Mouse (Mus musculus): ENCODE measurements around the gene Pgs1. TPM values are rescaled to one million over a fixed set of nuclear protein-coding genes. Genes with fewer than 3 reads are reported as not detected.

Gene Pgs1
- 47.1 and 47.4 TPM in 2 replicates for polyA plus RNA-seq (2016; fragmentation: Nextera tagmentation; extraction: Ambion mirVana)

- H3K27ac ChIP-seq: peak within 1 kb of the TSS; percentile 91
- H3K4me3 ChIP-seq: peak within 1 kb of the TSS; percentile 100
- DNase-seq (ENCODE audit: low spot score): peak; percentile 98
- WGBS: 7% methylated on average over 51 of the region's 51 CpGs
- no peaks in the 10 kb centered on the region for H3K36me3 ChIP-seq
- H3K4me1 ChIP-seq: peaks cover 28% of the 10 kb centered on the region
- H3K9me3 ChIP-seq (replicated peaks): no peaks in the 10 kb centered on the region
- H3K27me3 ChIP-seq (ENCODE audit: low read depth, poor library complexity, severe bottlenecking): no peaks in the 10 kb centered on the region
Observed at GRCm38 (mm10) chr11:117986126-117987031, at the start of gene Pgs1. TSS of gene Pgs1 (plus strand) at chr11:117986292.

- no peak for DNase-seq (ENCODE audit: low spot score)
- Histone ChIP-seq H3K9me3 (replicated peaks) (no peaks in the 10 kb centered on the region), H3K4me3 (no peak overlapping the region), H3K36me3 (no peaks in the 10 kb centered on the region), H3K27me3 (ENCODE audit: low read depth, poor library complexity, severe bottlenecking) (0 out of 2 replicates have a peak, but pooled peaks cover 18% of the 10 kb centered on the region), H3K27ac (peak overlapping the region; percentile 74; the same call in 1 of the 2 replicates), H3K4me1 (peaks cover 62% of the 10 kb centered on the region)
- WGBS: 50% methylated on average over 4 of the region's 4 CpGs
Observed at GRCm38 (mm10) chr11:117939004-117939730, 46.9 kb upstream of the Pgs1 start.

DNA sequence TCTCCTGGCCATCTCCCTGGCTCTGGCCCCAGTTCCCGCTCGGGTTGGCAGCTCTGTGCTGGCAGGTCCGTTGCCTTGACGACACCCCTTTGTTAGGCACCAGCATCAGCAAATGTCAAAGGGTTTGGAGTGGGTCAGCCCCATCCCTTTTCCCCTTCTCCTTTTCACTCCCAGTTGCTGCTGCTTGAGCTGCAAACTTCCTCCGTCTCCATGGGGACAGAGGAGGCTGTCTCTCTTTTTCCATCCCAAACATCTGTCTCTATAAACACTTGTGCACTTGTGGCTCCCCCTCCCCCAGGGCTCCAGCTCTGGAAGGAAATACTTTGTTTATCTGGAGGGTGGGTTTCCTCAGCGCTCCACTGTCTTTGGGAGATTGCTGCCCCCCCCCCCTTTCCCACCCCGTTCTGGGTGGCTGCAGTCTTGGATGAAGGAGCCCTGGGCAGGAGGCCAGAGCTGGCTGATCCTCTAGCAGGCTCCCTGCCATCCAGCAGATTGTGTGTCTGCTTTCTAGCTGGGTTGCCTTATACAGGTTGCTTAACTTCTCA lies 46.3 kb upstream of the Pgs1 start:
- Histone ChIP-seq H3K4me1 (peaks cover 55% of the 10 kb centered on the region), H3K4me3 (no peak overlapping the region)
- WGBS: 3% methylated on average over 7 of the region's 7 CpGs

DNA sequence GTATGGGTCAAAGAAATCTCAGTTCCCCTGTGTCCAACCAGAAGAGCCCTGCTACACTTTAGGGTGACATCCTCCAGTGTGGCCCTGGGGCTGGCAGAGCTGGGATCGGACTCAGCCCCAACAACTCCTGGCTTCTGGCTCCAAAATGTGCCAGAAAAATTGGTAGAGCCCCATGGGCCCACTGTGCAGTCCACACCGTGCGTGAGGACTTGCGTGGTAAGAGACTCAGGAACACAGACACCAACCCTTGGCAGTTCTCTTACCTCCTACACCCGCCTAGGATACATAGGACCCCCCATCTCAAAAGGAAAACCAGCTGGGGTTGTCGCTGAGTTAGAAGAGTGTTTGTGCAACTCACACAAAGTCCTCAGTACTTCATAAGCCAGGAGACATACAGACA lies 45.2 kb upstream of the Pgs1 start:
- Histone ChIP-seq H3K4me3 (no peak overlapping the region), H3K9me3 (replicated peaks) (no peaks in the 10 kb centered on the region), H3K4me1 (peaks cover 48% of the 10 kb centered on the region), H3K27ac (peak overlapping the region; percentile 74), H3K27me3 (ENCODE audit: low read depth, poor library complexity, severe bottlenecking) (0 out of 2 replicates have a peak, but pooled peaks cover 20% of the 10 kb centered on the region), H3K36me3 (no peaks in the 10 kb centered on the region)
- 89% methylated on average over 6 of the region's 6 CpGs for WGBS
- DNase-seq (ENCODE audit: low spot score): no peak

More for the DNA sequence above, 46.3 kb upstream of the Pgs1 start:
- Histone ChIP-seq H3K36me3 (no peaks in the 10 kb centered on the region), H3K27me3 (ENCODE audit: low read depth, poor library complexity, severe bottlenecking) (0 out of 2 replicates have a peak, but pooled peaks cover 18% of the 10 kb centered on the region), H3K27ac (peak overlapping the region; percentile 74), H3K9me3 (replicated peaks) (no peaks in the 10 kb centered on the region)
- peak; percentile 60 for DNase-seq (ENCODE audit: low spot score)

DNA sequence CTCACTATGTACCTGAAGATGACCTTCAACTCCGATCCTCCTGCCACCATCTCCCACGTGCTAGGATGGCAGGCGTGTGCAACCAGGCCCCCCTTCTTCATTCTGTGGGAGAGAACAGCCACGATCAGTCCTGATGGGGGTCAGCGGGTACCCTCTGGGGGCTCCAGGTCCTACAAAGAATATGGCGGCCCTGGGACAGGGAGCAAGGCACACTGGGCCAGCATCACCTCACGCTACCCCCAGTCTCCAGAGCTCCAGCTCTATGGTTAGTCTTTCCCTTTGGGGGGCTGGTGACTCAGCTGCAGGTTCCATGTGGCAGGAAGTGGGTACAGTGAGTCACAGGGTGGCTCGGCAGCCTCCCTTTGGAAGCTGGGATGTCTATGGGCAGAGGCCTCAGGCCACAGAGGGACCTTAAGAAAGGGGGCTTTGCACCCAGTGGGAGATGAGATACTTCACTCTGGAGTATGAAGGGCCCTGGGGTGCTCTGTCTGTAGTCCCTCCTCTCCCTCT lies 44.7 kb upstream of the Pgs1 start:
- H3K36me3 ChIP-seq: no peaks in the 10 kb centered on the region
- H3K4me1 ChIP-seq: peaks cover 45% of the 10 kb centered on the region
- H3K9me3 ChIP-seq (replicated peaks): no peaks in the 10 kb centered on the region
- DNase-seq (ENCODE audit: low spot score): no peak
- 0 out of 2 replicates have a peak, but pooled peaks cover 18% of the 10 kb centered on the region for H3K27me3 ChIP-seq (ENCODE audit: low read depth, poor library complexity, severe bottlenecking)
- H3K4me3 ChIP-seq: no peak overlapping the region
- 86% methylated on average over 8 of the region's 8 CpGs for WGBS
- peak overlapping the region; percentile 74; the same call in 1 of the 2 replicates for H3K27ac ChIP-seq

GRCm38 (mm10) chr11:117941848-117942247 lies 44.2 kb upstream of the Pgs1 start:
- Histone ChIP-seq H3K36me3 (no peaks in the 10 kb centered on the region), H3K4me1 (peaks cover 45% of the 10 kb centered on the region), H3K27ac (peak overlapping the region; percentile 74; the same call in 1 of the 2 replicates), H3K9me3 (replicated peaks) (no peaks in the 10 kb centered on the region), H3K4me3 (no peak overlapping the region), H3K27me3 (ENCODE audit: low read depth, poor library complexity, severe bottlenecking) (0 out of 2 replicates have a peak, but pooled peaks cover 13% of the 10 kb centered on the region)
- WGBS: 37% methylated on average over 4 of the region's 4 CpGs
- no peak for DNase-seq (ENCODE audit: low spot score)

- Histone ChIP-seq H3K4me3 (no peak overlapping the region), H3K36me3 (no peaks in the 10 kb centered on the region), H3K27me3 (ENCODE audit: low read depth, poor library complexity, severe bottlenecking) (peaks cover 31% of the 10 kb centered on the region), H3K27ac (peak overlapping the region; percentile 12; the same call in 1 of the 2 replicates), H3K9me3 (replicated peaks) (no peaks in the 10 kb centered on the region), H3K4me1 (peaks cover 35% of the 10 kb centered on the region)
- 82% methylated on average over 11 of the region's 11 CpGs for WGBS
- DNase-seq (ENCODE audit: low spot score): no peak
Observed at GRCm38 (mm10) chr11:117946195-117946979, 39.7 kb upstream of the Pgs1 start.

DNA sequence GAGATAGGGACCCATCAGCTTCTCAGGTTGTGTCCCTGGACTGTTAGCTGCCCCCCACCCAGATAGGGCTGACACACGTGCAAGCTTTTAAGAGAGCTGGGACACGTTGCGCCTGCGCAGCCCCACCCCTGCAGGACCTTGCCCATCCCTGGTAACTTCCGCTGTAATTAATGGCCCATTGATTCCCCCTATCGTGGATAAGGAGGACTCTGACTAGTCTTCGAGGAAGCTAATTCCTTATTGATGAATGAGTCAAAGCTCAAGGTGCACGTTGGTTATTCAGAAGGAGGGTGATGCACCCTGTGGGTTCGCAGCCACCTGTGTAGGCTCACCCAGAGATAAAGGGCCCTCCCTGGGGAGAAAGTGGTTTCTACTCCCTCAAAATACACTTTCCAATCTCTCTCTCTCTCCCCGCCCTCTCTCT lies 39.1 kb upstream of the Pgs1 start:
- H3K27me3 ChIP-seq (ENCODE audit: low read depth, poor library complexity, severe bottlenecking): peaks cover 34% of the 10 kb centered on the region
- WGBS: 75% methylated on average over 10 of the region's 10 CpGs
- DNase-seq (ENCODE audit: low spot score): no peak
- H3K36me3 ChIP-seq: no peaks in the 10 kb centered on the region
- peaks cover 36% of the 10 kb centered on the region for H3K4me1 ChIP-seq
- no peak overlapping the region for H3K27ac ChIP-seq
- no peak overlapping the region for H3K4me3 ChIP-seq
- no peaks in the 10 kb centered on the region for H3K9me3 ChIP-seq (replicated peaks)

DNA sequence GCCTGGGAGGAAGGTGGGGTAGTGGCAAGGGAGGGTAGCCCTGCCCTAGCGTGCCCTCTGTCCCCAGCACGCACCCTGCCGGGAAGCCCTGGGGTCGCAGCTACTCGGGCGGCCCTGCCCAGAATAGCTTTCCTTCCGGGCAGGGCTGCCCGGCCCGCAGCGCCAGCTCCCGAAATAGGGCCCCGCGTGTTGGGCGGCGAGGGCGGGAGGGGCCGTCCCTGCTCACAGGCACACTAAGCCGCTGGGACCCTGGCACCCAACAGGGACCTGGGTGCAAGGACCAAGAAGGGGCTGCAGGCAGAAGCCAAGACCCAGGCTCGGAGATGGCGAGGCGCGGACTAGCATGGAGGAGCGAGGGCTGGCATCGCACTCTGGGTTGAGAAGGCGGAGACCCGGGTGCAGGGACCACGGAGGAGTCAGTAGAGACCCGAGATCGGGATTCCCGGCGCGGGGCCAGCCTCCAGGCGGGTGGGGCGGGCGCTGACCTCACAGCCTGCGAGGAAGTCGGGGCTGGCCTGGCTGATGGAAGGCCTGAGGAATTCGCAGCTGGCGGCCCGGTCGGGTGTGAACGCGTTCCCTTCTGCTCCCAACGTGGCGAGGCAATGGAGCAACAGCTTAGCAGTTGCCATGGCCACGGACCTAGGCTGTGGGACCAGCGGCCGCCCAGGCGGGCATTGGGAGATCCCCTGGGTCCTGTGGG lies 36.5 kb upstream of the Pgs1 start:
- H3K9me3 ChIP-seq (replicated peaks): no peaks in the 10 kb centered on the region
- H3K27ac ChIP-seq: peak overlapping the region; percentile 82
- peaks cover 50% of the 10 kb centered on the region for H3K4me1 ChIP-seq
- peaks cover 39% of the 10 kb centered on the region for H3K27me3 ChIP-seq (ENCODE audit: low read depth, poor library complexity, severe bottlenecking)
- peak; percentile 88 for DNase-seq (ENCODE audit: low spot score)
- no peaks in the 10 kb centered on the region for H3K36me3 ChIP-seq
- H3K4me3 ChIP-seq: peak overlapping the region; percentile 54
- 1% methylated on average over 49 of the region's 49 CpGs for WGBS

DNA sequence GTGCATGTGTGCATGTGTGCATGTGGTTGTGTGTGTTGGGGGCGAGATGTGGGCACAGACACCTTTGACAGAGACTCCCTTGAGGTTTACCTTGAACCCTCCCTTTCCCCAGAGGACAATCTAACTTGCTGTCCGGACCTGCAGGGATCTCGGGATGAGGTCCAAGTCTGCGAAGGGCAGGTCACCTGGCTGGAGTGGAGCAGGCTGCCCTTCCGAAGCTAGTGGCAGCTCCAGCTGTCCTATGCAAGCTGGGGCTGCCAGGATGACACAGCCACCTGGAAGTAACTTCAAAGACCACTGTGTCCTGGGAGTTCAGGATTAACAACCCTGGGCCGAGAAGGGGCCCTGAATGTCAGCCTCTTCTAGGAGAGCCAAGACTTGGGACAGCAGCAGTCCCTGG lies 34.7 kb upstream of the Pgs1 start:
- H3K36me3 ChIP-seq: no peaks in the 10 kb centered on the region
- 65% methylated on average over 6 of the region's 6 CpGs for WGBS
- H3K4me3 ChIP-seq: no peak overlapping the region
- peaks cover 36% of the 10 kb centered on the region for H3K27me3 ChIP-seq (ENCODE audit: low read depth, poor library complexity, severe bottlenecking)
- DNase-seq (ENCODE audit: low spot score): no peak
- H3K27ac ChIP-seq: peak overlapping the region; percentile 43; the same call in 1 of the 2 replicates
- H3K9me3 ChIP-seq (replicated peaks): no peaks in the 10 kb centered on the region
- peaks cover 55% of the 10 kb centered on the region for H3K4me1 ChIP-seq

GRCm38 (mm10) chr11:117952174-117952933 lies 33.7 kb upstream of the Pgs1 start:
- no peak overlapping the region for H3K4me3 ChIP-seq
- peaks cover 36% of the 10 kb centered on the region for H3K27me3 ChIP-seq (ENCODE audit: low read depth, poor library complexity, severe bottlenecking)
- no peaks in the 10 kb centered on the region for H3K36me3 ChIP-seq
- H3K4me1 ChIP-seq: peaks cover 51% of the 10 kb centered on the region
- H3K27ac ChIP-seq: no peak overlapping the region
- H3K9me3 ChIP-seq (replicated peaks): no peaks in the 10 kb centered on the region
- DNase-seq (ENCODE audit: low spot score): no peak
- WGBS: 54% methylated on average over 9 of the region's 9 CpGs
